Mouse (Mus musculus) cerebellum, adult 11 months (tissue): ENCODE data around the gene Ngfr.

Experiments
- DNase-seq: peaks from one replicate; pipeline ENCODE4 v3.0.0; 2022

The Ngfr gene

GRCm38 (mm10) chr11:95565327-95565726, 22.2 kb downstream of the Ngfr start:
- DNase-seq: no peak

GRCm38 (mm10) chr11:95563849-95564248, 23.7 kb downstream of the Ngfr start:
- DNase-seq: no peak

GRCm38 (mm10) chr11:95560773-95561172, 26.8 kb downstream of the Ngfr start:
- DNase-seq: no peak

- no peak for DNase-seq
These were observed 27.8 kb downstream of the Ngfr start for GRCm38 (mm10) chr11:95559761-95560160.

GRCm38 (mm10) chr11:95557719-95558118, 29.8 kb downstream of the Ngfr start:
- DNase-seq: no peak

- no peak for DNase-seq
These were observed 30.5 kb downstream of the Ngfr start for GRCm38 (mm10) chr11:95557032-95557431.

- no peak for DNase-seq
These were observed 32.3 kb downstream of the Ngfr start for GRCm38 (mm10) chr11:95555279-95555678.

- no peak for DNase-seq
These were observed 37.1 kb downstream of the Ngfr start for GRCm38 (mm10) chr11:95550301-95551021.

- DNase-seq: no peak
These were observed 41.3 kb downstream of the Ngfr start for GRCm38 (mm10) chr11:95546021-95546782.

- DNase-seq: no peak
These were observed 42.8 kb downstream of the Ngfr start for GRCm38 (mm10) chr11:95544546-95545327.

- no peak for DNase-seq
These were observed 46.7 kb downstream of the Ngfr start for GRCm38 (mm10) chr11:95540637-95541385.

- DNase-seq: no peak
These were observed 49.0 kb downstream of the Ngfr start for GRCm38 (mm10) chr11:95538378-95539104.

GRCm38 (mm10) chr11:95533484-95534160, 53.9 kb downstream of the Ngfr start:
- DNase-seq: peak; percentile 72

- DNase-seq: no peak
These were observed 55.0 kb downstream of the Ngfr start for GRCm38 (mm10) chr11:95532353-95533072.

- no peak for DNase-seq
These were observed 59.3 kb downstream of the Ngfr start for GRCm38 (mm10) chr11:95528231-95528630.

- no peak for DNase-seq
These were observed 60.2 kb downstream of the Ngfr start for GRCm38 (mm10) chr11:95527307-95527706.

- peak; percentile 85 for DNase-seq
These were observed 66.0 kb downstream of the Ngfr start for GRCm38 (mm10) chr11:95521563-95521962.

- peak; percentile 89 for DNase-seq
These were observed 67.0 kb downstream of the Ngfr start for GRCm38 (mm10) chr11:95520456-95521072.

- no peak for DNase-seq
These were observed 67.5 kb downstream of the Ngfr start for GRCm38 (mm10) chr11:95519996-95520395.

- no peak for DNase-seq
These were observed 68.2 kb downstream of the Ngfr start for GRCm38 (mm10) chr11:95519299-95519698.
